Mouse (Mus musculus) lung, adult 2 months (tissue): ENCODE results near the gene Rps9. TPM values are rescaled to one million over a fixed set of nuclear protein-coding genes. Genes with fewer than 3 reads are reported as not detected.

Source experiments
- DNase-seq: peaks from one replicate; pipeline ENCODE4 v3.0.0; 2022
- H3K4me1 ChIP-seq: fragments of 200-500 bp; 2 replicates; pipeline ENCODE4 v1.6.1; 2011; ENCODE audit warnings: low read length; ENCODE audit not compliant: control insufficient read depth, insufficient read depth
- H3K4me3 ChIP-seq: fragments of 200-500 bp; replicated peaks from 2 replicates; pipeline ENCODE3; 2011; ENCODE audit warnings: low read depth, mild to moderate bottlenecking, control low read depth, low read length; ENCODE audit errors: extremely low read depth
- CTCF ChIP-seq: fragments of 200-500 bp; IDR thresholded peaks from 2 replicates; pipeline ENCODE4 v1.5.1; 2011; ENCODE audit warnings: mild to moderate bottlenecking, low read length, control low read depth; ENCODE audit not compliant: insufficient read depth
- POLR2A ChIP-seq: fragments of 200-500 bp; IDR thresholded peaks from 2 replicates; pipeline ENCODE4 v1.6.1; 2011; ENCODE audit warnings: low read depth, mild to moderate bottlenecking, control low read depth, low read length, borderline replicate concordance; ENCODE audit errors: extremely low read depth
- WGBS: fragments of 180-500 bp; shearing (Covaris S2); methylation state at CpG from one replicate; pipeline ENCODE4 v1.1.7; 2018; 5-methylcytosine and 5-hydroxymethylcytosine counted together
- polyA plus RNA-seq: library from polyadenylated mRNA; depleted of rRNA; stranded (reverse); fragments of >200 nt; gene quantifications from 2 replicates; pipeline ENCODE4 v1.2.3, GENCODE M21; 2012; rRNA removed

Gene Rps9
- 1,077 and 1,126 TPM in 2 replicates for polyA plus RNA-seq

GRCm38 (mm10) chr7:3703879-3704441, at the start of gene Rps9:
Gene Rps9, plus strand, starts transcription at chr7:3703993.
- peak; percentile 99 for TF ChIP-seq POLR2A
- peak; percentile 24; the same call in 1 of the 2 replicates for TF ChIP-seq CTCF
- Histone ChIP-seq H3K4me3 (peak within 1 kb of the TSS; percentile 87), H3K4me1 (peaks cover 16% of the 10 kb centered on the region)
- WGBS = under 1% methylated on average over 42 of the region's 42 CpGs
- peak; percentile 92 for DNase-seq

- no peak overlapping the region for H3K4me3 ChIP-seq
- no peak for DNase-seq
- no peaks in the 10 kb centered on the region for H3K4me1 ChIP-seq
- 73% methylated on average over 4 of the region's 4 CpGs for WGBS
- TF ChIP-seq POLR2A (no peak), CTCF (no peak)
Measured at GRCm38 (mm10) chr7:3656966-3657365, 46.8 kb upstream of the Rps9 start.

GRCm38 (mm10) chr7:3658578-3658977, 45.2 kb upstream of the Rps9 start:
- H3K4me3 ChIP-seq = no peak overlapping the region
- no peak for DNase-seq
- 88% methylated on average over 14 of the region's 14 CpGs for WGBS
- no peak for TF ChIP-seq POLR2A
- no peak for TF ChIP-seq CTCF
- no peaks in the 10 kb centered on the region for H3K4me1 ChIP-seq

DNA sequence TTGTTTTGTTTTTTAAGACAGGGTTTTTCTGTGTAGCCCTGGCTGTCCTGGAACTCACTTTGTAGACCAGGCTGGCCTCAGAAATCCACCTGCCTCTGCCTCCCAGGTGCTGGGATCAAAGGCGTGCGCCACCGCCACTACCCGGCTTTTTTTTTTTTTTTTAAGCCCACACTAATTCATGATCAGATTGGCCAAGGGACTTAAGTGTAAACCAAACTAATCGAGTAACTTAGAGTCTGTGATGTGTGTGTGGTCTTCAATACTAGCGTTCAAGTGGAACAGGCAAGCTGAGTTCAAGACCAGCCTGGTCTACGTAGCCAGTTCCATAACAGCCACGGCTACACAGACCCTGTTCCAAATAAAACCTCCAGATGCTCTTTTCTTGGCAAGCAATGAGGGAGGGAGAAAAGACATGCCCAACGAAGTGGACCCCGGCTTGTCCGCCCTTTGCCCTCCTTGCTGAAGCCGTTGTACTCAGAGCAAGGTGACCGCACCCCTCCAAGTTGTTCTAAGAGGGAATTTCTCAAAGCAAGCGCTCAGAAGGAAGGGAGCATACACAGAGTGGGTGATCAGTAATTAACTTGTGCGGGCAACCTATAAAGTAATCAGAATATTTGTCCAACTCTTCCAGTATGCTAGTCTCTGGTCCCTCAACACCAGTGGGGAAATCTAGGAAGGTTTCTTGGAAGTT, 39.1 kb upstream of the Rps9 start:
- DNase-seq = no peak
- H3K4me1 ChIP-seq = peaks cover 8% of the 10 kb centered on the region
- H3K4me3 ChIP-seq = peak overlapping the region; percentile 89
- 20% methylated on average over 15 of the region's 15 CpGs for whole genome bisulfite sequencing
- TF ChIP-seq POLR2A (no peak), CTCF (no peak)

DNA sequence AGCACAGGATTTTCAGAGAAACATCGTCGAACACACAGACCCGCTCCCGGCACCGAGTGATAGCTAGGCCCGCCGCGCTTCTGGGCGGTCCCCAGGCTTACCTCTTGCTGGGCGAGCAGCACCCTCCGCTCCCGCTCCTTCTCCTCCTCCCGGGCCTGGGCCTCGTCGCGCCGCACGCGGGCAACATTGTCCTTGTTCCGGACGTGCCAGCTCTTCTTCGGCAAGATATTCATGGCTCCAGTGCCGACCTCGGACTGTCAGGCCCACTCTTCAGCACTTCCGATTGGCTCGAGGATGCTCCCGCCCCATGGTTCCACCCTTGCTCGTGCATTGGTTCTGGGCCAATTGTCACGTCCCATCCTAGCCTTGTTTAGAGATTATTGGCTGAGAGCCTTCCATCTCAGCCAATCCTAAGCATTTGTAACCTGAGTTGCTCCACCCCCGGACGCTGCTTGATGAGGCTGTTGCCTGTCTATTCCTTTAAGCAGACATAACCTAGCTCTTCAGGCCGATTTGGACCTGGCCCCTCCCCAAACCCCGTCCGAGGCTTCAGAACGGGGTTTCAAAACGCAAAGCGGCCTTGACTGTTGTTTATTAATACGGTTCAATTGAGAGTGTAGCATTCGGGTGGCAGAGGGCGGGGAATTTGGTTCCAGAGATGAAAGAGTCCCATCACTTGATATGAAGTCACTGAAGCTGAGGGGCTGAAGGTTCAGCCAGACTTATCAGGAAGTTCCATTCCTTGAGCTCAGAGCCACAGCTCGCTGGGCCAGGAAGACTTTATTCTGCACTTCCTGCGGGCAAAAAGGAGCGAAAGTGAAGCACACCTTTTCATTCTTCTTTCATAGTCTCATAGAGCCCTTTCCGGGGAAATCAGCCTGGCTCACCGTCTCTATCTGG, 38.3 kb upstream of the Rps9 start, which contains the start of gene Leng1:
Gene Leng1 (minus strand): TSS at position 626 of the 900 bp plus-strand sequence.
- DNase-seq = peak; percentile 95
- Histone ChIP-seq H3K4me3 (peak within 1 kb of the TSS; percentile 89), H3K4me1 (peaks cover 8% of the 10 kb centered on the region)
- TF ChIP-seq POLR2A = peak; percentile 97; the same call in 1 of the 2 replicates
- TF ChIP-seq CTCF = no peak
- 2% methylated on average over 45 of the region's 45 CpGs for WGBS

- TF ChIP-seq CTCF = no peak
- TF ChIP-seq POLR2A = no peak
- 29% methylated on average over 14 of the region's 14 CpGs for WGBS
- peak; percentile 17 for DNase-seq
- peaks cover 8% of the 10 kb centered on the region for H3K4me1 ChIP-seq
- H3K4me3 ChIP-seq = no peak overlapping the region
Measured at GRCm38 (mm10) chr7:3666921-3667391, 36.8 kb upstream of the Rps9 start.

GRCm38 (mm10) chr7:3674507-3675227, 29.1 kb upstream of the Rps9 start:
- TF ChIP-seq POLR2A (no peak), CTCF (peak; percentile 99)
- peak; percentile 76 for DNase-seq
- WGBS = 68% methylated on average over 10 of the region's 10 CpGs
- Histone ChIP-seq H3K4me3 (no peak overlapping the region), H3K4me1 (no peaks in the 10 kb centered on the region)

GRCm38 (mm10) chr7:3675228-3675548, 28.6 kb upstream of the Rps9 start:
- H3K4me1 ChIP-seq = no peaks in the 10 kb centered on the region
- WGBS = 85% methylated on average over 3 of the region's 3 CpGs
- no peak overlapping the region for H3K4me3 ChIP-seq
- no peak for TF ChIP-seq POLR2A
- TF ChIP-seq CTCF = no peak
- no peak for DNase-seq

DNA sequence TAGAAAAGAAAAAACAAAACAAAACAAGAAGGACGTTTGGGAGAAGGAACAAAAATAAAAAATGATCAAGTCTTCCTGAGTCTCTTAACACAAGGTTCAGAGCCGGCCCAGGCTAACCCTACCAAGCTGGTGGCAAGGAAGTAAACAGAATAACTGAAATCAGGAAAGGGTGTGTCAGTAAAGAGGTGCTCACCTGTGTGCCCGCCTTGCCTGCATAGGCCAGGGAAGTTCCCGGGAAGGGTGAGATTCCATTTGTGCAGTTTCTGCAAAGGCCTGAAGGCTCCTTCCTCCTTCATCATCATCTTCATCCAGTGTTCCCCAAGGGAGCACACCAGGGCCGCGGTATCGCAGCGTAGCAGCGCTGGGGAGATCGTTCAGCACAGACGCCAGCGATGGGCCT, 27.4 kb upstream of the Rps9 start:
- no peak for DNase-seq
- Histone ChIP-seq H3K4me1 (no peaks in the 10 kb centered on the region), H3K4me3 (no peak overlapping the region)
- WGBS = 70% methylated on average over 12 of the region's 12 CpGs
- TF ChIP-seq POLR2A (no peak), CTCF (no peak)
